Mouse (Mus musculus) heart, adult 2 months (tissue): Measurements from ENCODE around the gene Selenof.

ENCODE experiments used
- CTCF ChIP-seq: fragments of 200-600 bp; IDR thresholded peaks from 2 replicates; pipeline ENCODE4 v1.8.1; 2022; ENCODE audit warnings: antibody characterized with exemption, mild to moderate bottlenecking, moderate library complexity
- POLR2A ChIP-seq: fragments of 200-500 bp; IDR thresholded peaks from 2 replicates; pipeline ENCODE4 v1.6.1; 2011; ENCODE audit warnings: mild to moderate bottlenecking, low read depth, low read length, control low read depth; ENCODE audit not compliant: insufficient read depth

DNA sequence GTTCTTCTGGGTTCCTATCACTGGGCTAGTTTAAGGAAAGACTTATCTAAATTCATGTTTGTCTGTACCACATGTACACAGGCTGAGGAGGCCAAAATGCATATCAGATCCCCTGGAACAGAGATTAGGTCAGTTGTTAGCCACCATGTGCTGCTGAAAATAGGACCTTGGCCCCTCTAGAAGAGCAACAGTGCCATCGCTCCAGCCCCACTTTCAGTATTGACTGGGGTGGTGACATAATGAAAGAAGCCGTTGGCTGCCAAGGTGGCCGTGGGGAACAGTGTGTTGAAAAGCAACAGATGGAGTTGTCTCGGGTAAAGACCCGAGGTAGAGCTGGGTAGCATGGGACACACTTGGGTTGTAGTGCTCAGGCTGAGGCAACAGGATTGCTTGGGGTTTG is 9.7 kb downstream of the Selenof start:
- TF ChIP-seq CTCF (no peak), POLR2A (no peak)
